Mouse (Mus musculus) gastrocnemius, adult 8-10 months (tissue): Measurements from ENCODE around the gene Ctbp2. TPM values are rescaled to one million over a fixed set of nuclear protein-coding genes. Genes with fewer than 3 reads are reported as not detected.

Experiments used
- DNase-seq, 2 experiments: peaks; one replicate each; pipeline ENCODE4 v3.0.0; 2022; ENCODE audit warnings: low spot score in 2 of 2
- total RNA-seq, 4 experiments: library from RNA; stranded (reverse); gene quantifications; 2 replicates each; pipeline ENCODE4 v1.2.4; 2022

The Ctbp2 gene
- total RNA-seq, 4 experiments from 2014 or later, result 15.9 to 19.6 (median 18.1) TPM

DNA sequence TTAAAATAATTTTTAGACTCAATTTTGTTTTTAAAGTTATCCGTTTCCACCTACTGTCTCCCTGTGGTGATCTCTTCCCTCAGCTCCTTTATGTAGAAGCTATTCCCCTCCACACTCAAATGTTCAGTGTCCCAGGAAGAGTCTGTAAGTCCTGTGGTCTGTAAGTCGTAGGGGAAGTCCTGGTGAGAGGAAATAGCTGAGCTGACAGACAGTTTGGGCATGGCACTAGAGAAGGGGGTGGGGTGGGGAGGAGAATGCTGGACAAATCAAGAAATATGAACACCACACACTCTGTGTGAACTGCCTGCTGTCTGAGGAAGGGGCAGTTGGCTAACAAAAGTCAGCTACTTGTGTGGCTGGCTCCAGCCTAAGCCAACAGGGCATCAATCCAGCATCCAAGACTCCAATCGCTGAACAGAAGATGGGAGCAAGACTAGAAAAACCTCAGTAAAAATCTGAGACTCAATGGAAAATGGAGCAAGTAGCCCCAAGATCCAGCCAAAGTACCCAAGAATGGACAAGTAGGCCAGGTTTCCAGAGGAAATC, 76.0 kb downstream of the Ctbp2 start:
- no peak for DNase-seq

DNA sequence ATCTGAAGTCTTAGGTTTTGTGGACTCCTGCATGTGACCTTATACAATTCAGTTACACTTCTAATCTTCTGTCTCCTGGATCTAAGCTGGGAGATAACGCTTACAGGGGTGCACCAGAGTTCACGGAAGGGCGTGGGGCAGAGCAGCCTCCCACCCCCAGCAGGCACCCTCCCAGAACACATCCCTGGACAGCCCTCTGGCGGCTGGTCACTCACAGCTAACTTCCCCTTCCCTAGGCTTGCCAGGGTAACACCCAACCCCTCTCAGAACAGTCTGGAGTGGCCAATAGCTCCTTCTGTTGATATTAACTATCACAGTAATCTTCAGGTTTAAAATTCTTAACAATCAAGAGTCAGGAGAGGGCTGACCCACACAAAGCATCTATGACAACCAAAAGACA, 76.9 kb downstream of the Ctbp2 start:
- no peak for DNase-seq

DNA sequence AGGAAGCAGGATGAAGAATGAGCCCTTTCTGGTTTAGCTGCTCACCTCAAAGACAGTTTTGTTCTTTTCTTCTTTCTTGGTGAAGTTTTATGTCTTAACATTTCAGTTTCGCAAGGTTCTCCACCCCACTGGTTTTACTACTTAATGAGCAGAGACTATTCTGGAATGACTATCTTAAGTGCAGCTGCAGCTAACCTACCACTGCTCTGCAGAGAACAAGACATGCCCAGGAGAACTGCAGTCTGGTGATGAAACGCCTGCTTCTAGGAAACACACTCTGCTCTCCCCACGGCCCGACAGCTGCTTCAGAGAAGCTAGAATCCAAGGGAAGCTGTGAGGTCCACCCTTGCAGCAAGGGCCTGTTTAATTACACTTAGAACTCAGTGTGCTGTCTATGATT, 79.4 kb downstream of the Ctbp2 start:
- DNase-seq, result no peak

DNA sequence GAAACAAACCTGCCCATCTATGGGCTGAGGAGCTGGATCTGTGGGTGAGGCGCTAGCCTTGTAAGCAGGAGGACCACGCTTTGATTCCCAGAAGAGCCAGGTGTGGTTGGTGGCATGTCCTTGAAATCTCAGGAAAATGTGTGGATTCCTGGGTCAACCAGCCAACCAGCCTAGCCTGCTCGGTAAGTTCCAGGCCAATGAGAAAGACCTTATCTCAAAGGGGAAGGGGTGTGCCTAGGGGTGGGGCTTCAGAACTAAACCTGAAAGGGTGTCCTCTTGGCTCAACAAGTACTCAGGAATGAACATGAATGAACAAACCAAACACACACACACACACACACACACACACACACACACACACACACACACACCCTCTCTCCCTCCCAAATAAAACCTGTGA, 82.4 kb downstream of the Ctbp2 start:
- no peak for DNase-seq

DNA sequence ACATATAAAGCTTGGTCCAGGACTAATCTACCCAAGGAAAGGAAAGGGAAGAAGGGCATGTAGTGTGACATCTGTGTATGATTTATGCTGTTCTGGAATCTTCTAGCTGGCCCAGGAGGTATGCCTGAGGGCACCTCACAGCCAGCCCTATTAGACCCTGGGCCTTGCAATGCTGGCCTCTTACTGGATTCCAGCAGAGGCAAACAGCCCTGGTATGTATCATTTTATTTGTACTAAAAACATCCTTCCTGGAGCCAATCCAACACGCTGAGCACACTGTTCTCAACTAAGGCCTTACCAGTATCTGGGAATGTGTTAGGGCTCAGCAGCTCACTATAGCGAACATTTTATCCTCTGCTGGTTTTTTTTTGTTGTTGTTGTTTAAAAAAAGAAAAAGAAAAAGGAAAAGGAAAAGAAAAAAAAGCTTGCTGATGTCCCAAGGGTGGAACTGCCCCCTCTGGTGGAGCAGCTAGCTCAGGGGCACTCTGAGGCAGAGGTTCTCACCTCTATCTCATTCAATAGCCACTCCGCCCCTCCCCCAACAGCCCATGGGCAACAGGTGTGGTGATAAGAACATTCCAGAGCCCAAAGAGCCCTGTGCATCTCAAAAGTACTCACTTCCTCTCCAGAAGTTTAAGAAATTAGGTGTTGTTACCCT, 83.3 kb downstream of the Ctbp2 start:
- no peak for DNase-seq

DNA sequence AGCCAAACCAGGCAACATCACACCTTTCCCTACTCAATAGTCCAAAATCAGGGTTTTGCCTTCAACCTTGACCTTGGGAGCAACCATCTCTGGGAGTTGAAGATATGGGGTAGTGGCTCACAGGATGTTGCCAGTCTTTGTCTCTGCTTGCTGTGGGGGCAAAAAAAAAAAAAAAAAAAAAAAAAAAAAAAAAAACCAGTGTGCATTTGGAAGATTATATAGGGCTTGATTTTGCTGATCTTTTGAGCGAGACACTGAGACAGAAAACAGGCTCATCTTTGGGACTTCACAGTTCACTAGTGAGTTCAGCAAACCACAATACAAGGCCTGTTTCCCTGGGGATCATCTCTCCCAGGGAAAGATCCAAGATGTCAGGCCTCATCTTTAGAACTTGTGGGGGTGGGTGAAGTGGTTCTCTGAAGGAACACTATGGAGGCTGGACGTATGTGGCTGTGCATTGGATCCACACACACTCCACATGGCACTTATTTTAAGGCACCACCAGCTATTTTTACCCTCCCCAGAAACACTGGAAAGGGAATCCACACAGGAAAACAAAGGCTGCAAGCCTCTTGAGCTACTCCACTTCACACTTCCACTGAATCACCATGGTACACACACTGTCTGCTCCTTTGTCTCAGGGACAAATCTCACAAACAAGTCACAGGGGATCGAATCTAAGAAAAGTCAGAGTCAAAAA, 84.4 kb downstream of the Ctbp2 start:
- no peak for DNase-seq

- no peak for DNase-seq
These were observed 86.5 kb downstream of the Ctbp2 start for GRCm38 (mm10) chr7:133037618-133038017.

DNA sequence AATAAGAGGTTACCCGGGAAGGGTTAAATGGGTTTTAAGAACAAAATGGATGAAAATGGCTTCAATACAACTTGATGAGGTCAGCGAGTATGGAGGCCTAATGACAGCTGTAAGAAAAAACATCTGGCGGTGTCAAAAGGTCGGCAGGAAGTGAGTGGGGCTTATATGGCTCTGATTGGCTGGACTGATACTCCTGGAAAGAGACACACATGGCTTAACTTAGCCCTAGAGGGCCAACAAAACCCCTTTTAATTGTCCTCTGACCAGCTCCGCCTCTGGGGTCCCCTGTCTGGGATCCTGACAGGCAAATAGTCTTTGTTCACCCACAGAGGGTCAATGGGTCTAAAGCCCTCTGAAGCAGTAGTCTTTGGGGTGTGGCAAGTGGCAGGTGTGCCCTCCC, 86.9 kb downstream of the Ctbp2 start:
- DNase-seq, result no peak

- no peak for DNase-seq
These were observed 88.3 kb downstream of the Ctbp2 start for GRCm38 (mm10) chr7:133035901-133036300.

DNA sequence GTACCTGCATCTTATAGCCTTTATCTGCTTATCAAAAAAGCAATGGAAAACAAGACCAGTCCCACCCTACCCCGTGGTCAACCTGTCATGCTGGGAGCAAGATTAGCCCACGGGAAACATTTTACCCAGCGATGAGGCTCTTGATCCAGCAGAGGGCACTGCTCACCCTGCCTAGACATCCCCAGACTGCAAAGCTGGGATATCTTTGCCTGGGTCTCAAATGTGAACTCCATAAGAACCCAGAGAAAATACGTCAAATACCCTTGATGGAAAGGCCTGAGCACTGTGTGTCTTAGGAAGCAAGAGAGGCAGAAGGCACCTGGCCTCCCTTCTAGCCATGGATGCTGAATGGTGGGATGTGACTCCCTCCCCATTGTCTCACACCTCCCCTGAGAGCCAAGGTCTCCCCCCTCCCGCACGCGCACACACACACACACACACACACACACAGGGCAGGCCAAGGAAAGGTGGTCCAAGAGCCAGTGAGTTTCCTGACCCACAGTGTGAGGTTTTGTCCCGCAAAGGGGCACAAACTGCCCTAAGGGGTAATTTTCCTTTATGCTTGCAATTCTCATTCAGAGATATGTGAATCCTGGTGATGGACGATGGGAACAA, 91.5 kb downstream of the Ctbp2 start:
- DNase-seq, result peak; percentile 37 to 49

DNA sequence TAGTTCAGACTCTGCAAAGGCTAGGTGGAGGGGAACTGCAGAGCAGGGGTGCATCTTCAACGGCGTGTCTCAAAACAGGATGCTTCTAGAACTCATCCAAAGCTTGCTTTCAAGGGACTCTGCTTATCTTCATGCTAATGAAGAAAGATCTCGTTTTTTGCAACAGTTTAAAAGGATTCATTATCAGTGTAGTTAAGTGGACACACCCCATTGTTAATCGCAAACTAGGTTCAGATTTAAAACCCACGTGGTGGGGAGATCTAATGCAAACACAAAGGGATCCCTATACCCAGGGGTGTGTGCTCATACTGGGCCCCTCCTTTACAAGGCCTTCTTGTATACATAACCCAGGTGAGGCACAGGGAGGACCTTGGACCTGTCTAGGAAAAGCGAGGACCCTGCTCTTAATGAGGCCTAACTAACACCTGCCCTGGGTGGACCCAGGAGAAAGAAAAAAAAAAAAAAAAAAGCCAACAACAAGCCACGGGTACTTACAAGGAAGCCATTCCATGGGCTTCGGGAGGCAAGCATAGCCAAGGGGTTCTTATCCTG, 94.6 kb downstream of the Ctbp2 start:
- no peak for DNase-seq

DNA sequence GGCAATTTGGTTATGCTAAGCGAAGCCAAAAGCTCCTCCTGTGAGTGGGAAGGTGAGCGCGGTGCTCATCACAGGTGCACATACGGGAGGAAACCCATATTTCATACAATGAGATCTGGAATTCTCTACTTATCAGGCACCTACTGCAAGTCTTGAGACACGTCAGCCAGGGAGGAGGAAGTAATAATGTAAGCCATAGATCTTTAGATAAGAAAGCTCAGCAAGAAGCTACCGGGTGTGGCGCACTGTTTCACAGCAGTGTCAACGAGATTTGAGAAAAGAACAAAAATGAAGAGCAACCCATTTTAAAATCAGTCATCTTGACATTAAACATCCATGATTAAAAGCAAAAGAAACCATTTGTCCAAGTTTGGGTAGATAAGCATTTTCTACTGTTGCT, 95.2 kb downstream of the Ctbp2 start:
- DNase-seq, result no peak

DNA sequence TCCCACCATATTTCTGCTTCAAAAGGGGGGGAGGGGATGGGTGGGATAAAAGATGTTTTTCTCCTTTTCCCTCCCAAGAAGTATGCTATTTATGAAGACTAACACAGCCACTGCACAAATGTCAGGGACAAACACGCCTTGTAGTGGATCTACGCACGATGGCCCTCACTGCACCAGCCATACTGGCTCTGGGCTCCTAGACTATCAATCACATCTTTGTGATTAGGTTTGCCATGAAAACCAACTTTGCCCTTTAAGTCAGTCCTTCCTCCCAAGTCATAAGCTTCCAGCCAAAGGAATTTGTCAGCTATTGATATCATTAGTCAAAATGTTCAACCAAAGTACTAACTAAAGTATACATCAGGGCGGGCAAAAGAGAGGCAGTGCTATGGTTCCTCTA, 96.2 kb downstream of the Ctbp2 start:
- DNase-seq, result no peak

- no peak for DNase-seq
These were observed 99.5 kb downstream of the Ctbp2 start for GRCm38 (mm10) chr7:133024694-133025093.

GRCm38 (mm10) chr7:133019481-133020020, 104.6 kb downstream of the Ctbp2 start:
- DNase-seq, result no peak

DNA sequence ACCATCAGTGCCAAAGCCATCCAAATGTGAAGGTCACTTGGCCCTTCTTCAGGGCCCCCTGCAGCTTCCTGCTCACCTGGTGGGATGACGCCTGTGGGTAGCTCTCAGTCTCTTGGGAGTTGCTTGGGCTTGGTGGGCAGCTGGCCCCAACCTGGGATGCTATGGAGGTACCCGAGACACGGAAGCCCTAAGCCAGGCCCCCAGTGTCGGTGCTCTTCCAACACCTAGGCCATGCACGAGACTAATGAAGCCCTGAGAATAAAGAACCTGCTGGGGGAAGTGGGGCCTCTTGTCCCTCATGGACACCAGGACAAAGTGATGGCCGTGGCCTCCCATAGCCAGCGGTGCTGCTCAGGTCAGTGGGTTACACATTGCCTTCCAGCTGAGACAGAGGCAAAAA, 105.2 kb downstream of the Ctbp2 start:
- no peak for DNase-seq

DNA sequence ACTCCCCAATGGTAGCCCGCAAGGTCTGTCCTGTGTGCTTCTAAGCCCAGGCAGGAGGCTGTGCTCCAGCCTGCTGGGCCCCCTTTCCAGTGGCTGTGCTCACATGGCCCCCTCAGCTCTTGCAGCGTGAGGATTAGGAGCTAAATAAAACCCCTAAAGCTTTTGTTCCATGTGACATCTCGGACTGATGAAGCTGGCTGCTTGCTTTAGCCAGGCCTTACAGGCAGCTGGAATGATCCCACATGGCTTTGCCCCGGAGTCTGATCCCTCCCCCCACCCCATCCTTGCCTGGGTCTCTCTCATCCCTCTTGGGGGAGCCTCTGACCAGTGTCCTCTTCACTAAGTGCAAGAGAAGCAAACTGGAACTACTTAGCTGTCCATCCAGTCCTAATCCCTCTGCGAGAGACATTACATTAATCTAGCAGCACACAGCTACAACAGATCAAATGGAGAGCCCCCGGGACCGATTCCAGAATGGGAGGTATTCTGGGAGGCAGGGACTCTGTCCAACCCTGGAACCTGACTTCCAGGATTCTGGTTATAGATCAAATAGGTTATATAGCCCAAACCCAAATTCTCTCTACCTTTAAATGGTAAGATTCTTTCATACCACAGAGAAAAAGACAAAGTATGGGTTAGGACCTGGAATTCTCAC, 108.6 kb downstream of the Ctbp2 start:
- DNase-seq, result no peak

GRCm38 (mm10) chr7:133014631-133015030, 109.5 kb downstream of the Ctbp2 start:
- no peak for DNase-seq

- no peak for DNase-seq
These were observed 110.2 kb downstream of the Ctbp2 start for GRCm38 (mm10) chr7:133013923-133014322.

DNA sequence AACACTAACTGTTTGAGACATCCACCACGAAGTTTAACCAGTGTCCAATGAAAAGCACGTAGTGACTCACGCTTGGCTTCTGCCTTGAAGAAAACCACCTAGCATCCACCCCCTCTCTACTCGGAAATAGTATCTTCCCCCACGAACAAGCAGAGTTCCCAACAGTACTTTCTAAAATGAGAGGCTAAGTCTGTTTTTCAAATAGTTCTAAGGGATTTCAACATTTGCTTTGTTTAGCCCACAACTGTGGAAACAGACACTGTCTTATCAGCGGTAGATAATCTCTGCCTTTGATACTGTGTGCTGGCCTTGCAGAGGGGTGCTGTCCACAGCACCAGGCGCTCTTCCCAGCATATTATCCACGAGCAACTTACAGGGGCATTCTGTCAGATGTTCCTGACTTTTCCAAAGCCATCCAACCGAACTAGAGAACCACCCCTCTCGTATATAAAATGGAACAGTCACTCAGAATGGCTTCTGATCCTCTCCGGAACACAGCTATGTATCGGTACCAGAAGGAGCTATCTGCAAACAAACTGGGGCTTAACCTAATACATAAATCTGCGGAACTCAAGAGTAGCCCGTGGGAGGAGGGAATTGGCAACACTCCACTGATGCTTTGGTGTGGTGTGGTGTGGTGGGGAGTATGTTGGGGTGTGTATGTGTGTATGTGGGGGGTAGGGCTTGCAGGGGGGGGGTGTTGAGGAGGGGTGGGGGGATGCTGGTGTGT, 111.4 kb downstream of the Ctbp2 start:
- no peak for DNase-seq

GRCm38 (mm10) chr7:133011611-133012010, 112.5 kb downstream of the Ctbp2 start:
- DNase-seq, result no peak
